13 mouse cellular contexts compared by ENCODE assay signal in genomic region chr15:73957448-73957847, GRCm38 (mm10).
DNase-seq lines count a peak whose midpoint lies in the region; ATAC-seq and TF ChIP-seq lines count a peak whose summit lies in the region.
"Had no signal": no experiment of that assay in that cellular context is flagged by ENCODE, and none has a peak within 500 bp of the region (broad histone marks: within the 10 kb centered on the region; RNA-seq: fewer than 3 reads in every experiment).

No protein-coding gene starts in this region.

- no peak for TF ChIP-seq POLR2A in limb, embryonic 14.5 days (IDR thresholded peaks at IDR 0.05; ENCODE audit: borderline replicate concordance, extremely low read depth, insufficient read depth, insufficient read length)

- H3K4me3 ChIP-seq in heart, embryonic 12.5 days, result no peak overlapping the region
- H3K4me3 ChIP-seq in midbrain, embryonic 11.5 days (ENCODE audit: low read depth, low read length), result no peak overlapping the region
- no peak overlapping the region for H3K4me3 ChIP-seq in midbrain, postnatal 0 days (ENCODE audit: low read depth, low read length)
- H3K4me3 ChIP-seq in limb, embryonic 14.5 days (replicated peaks; ENCODE audit: low read length), result no peak overlapping the region

- H3K27me3 ChIP-seq in heart, embryonic 12.5 days (replicated peaks), result peaks cover 2% of the 10 kb centered on the region; the same call in 1 of the 2 replicates
- H3K27me3 ChIP-seq in midbrain, embryonic 11.5 days (ENCODE audit: control insufficient read depth, insufficient read depth, low read length), result no peaks in the 10 kb centered on the region
- no peaks in the 10 kb centered on the region for H3K27me3 ChIP-seq in midbrain, postnatal 0 days (ENCODE audit: insufficient read depth, low read length)
- no peaks in the 10 kb centered on the region for H3K27me3 ChIP-seq in limb, embryonic 14.5 days (ENCODE audit: control insufficient read depth, insufficient read depth, low read length)

- no peak overlapping the region for H3K4me2 ChIP-seq in heart, embryonic 12.5 days
- H3K4me2 ChIP-seq in midbrain, embryonic 11.5 days, result no peak overlapping the region
- no peak overlapping the region for H3K4me2 ChIP-seq in midbrain, postnatal 0 days (ENCODE audit: low read depth, low read length, poor library complexity, severe bottlenecking)
- H3K4me2 ChIP-seq in limb, embryonic 14.5 days (replicated peaks; ENCODE audit: low read depth, low read length, severe bottlenecking), result no peak overlapping the region

- ATAC-seq in heart, embryonic 12.5 days (ENCODE audit: insufficient number of reproducible peaks, low FRiP score), result no peak
- ATAC-seq in midbrain, embryonic 11.5 days (ENCODE audit: low FRiP score), result no peak
- ATAC-seq in midbrain, postnatal 0 days (ENCODE audit: low FRiP score), result no peak
- ATAC-seq in limb, embryonic 14.5 days (ENCODE audit: low FRiP score, low read depth), result no peak
- ATAC-seq in monocyte, adult 5-6 weeks (replicated peaks; ENCODE audit: insufficient number of reproducible peaks, low FRiP score, low TSS enrichment, poor library complexity, severe bottlenecking), result no peak
- ATAC-seq: CD4-positive, CD25-positive, alpha-beta regulatory T cell, adult 4 months had no signal

- no peak overlapping the region for H3K9ac ChIP-seq in heart, embryonic 12.5 days
- H3K9ac ChIP-seq in midbrain, embryonic 11.5 days (ENCODE audit: low read length), result no peak overlapping the region
- no peak overlapping the region for H3K9ac ChIP-seq in midbrain, postnatal 0 days (replicated peaks; ENCODE audit: low read length, poor library complexity, severe bottlenecking)
- H3K9ac ChIP-seq in limb, embryonic 14.5 days (ENCODE audit: low read depth, low read length, severe bottlenecking), result no peak overlapping the region

- TF ChIP-seq CTCF in midbrain, postnatal 0 days (IDR thresholded peaks at IDR 0.05), result no peak

- no peaks in the 10 kb centered on the region for H3K4me1 ChIP-seq in heart, embryonic 12.5 days (replicated peaks)
- no peaks in the 10 kb centered on the region for H3K4me1 ChIP-seq in midbrain, embryonic 11.5 days (ENCODE audit: control insufficient read depth, insufficient read depth, low read length)
- no peaks in the 10 kb centered on the region for H3K4me1 ChIP-seq in midbrain, postnatal 0 days (ENCODE audit: insufficient read depth, low read length)
- no peaks in the 10 kb centered on the region for H3K4me1 ChIP-seq in limb, embryonic 14.5 days (ENCODE audit: control insufficient read depth, insufficient read depth, low read length)

- H3K36me3 ChIP-seq in heart, embryonic 12.5 days, result no peaks in the 10 kb centered on the region
- no peaks in the 10 kb centered on the region for H3K36me3 ChIP-seq in midbrain, embryonic 11.5 days (ENCODE audit: control insufficient read depth, insufficient read depth, low read length)
- no peaks in the 10 kb centered on the region for H3K36me3 ChIP-seq in midbrain, postnatal 0 days (ENCODE audit: insufficient read depth, low read length)
- H3K36me3 ChIP-seq in limb, embryonic 14.5 days (ENCODE audit: control insufficient read depth, insufficient read depth, low read length), result no peaks in the 10 kb centered on the region

- no peak overlapping the region for H3K27ac ChIP-seq in heart, embryonic 12.5 days (ENCODE audit: poor library complexity, severe bottlenecking)
- H3K27ac ChIP-seq in midbrain, embryonic 11.5 days (ENCODE audit: low read depth, low read length), result no peak overlapping the region
- H3K27ac ChIP-seq in midbrain, postnatal 0 days (ENCODE audit: low read depth, low read length), result no peak overlapping the region
- H3K27ac ChIP-seq in limb, embryonic 14.5 days (replicated peaks; ENCODE audit: low read depth, low read length), result no peak overlapping the region

- DNase-seq in heart, postnatal 4 days, result peak; percentile 55
- peak; percentile 89 for DNase-seq in midbrain, embryonic 11.5 days (ENCODE audit: low spot score, missing footprints)
- no peak for DNase-seq in midbrain, postnatal 0 days (ENCODE audit: low spot score)
- DNase-seq in adrenal gland, postnatal 25 days, result peak; percentile 52
- peak; percentile 54 for DNase-seq in limb, embryonic 14.5 days (ENCODE audit: low spot score)
- no peak for DNase-seq in cerebellum, postnatal 4 days (ENCODE audit: low spot score in 2 of 2)
- DNase-seq: cerebellum, adult 2 months; gastrocnemius, postnatal 25 days; right cerebral cortex, postnatal 25 days; thymus, adult 18-20 months had no signal

- no peaks in the 10 kb centered on the region for H3K9me3 ChIP-seq in heart, embryonic 12.5 days (replicated peaks)
- H3K9me3 ChIP-seq in midbrain, embryonic 11.5 days (ENCODE audit: control insufficient read depth, low read length), result no peaks in the 10 kb centered on the region
- no peaks in the 10 kb centered on the region for H3K9me3 ChIP-seq in midbrain, postnatal 0 days (ENCODE audit: low read length)
- no peaks in the 10 kb centered on the region for H3K9me3 ChIP-seq in limb, embryonic 14.5 days (ENCODE audit: control insufficient read depth, low read length)

- WGBS in heart, embryonic 12.5 days, result 19% methylated on average over 6 of the region's 6 CpGs
- WGBS in midbrain, embryonic 11.5 days, result 36% methylated on average over 6 of the region's 6 CpGs
- WGBS in midbrain, postnatal 0 days, result 37% methylated on average over 6 of the region's 6 CpGs
- 33% methylated on average over 6 of the region's 6 CpGs for WGBS in limb, embryonic 14.5 days

Comparison
In these comparisons a context has a peak if more than half of its experiments do, and no peak if none do; other contexts are left out.
1. DNase-seq: peak in heart, postnatal 4 days (single experiment), midbrain, embryonic 11.5 days (single experiment), adrenal gland, postnatal 25 days (single experiment) and limb, embryonic 14.5 days (single experiment); none in midbrain, postnatal 0 days (single experiment) and cerebellum, postnatal 4 days (0 of 2).